Mouse (Mus musculus): ENCODE measurements around the gene Fam206a. TPM values are rescaled to one million over a fixed set of nuclear protein-coding genes. Genes with fewer than 3 reads are reported as not detected.

Gene Fam206a
- polyA plus RNA-seq (2015; fragmentation: Nextera tagmentation; extraction: Ambion mirVana) = 15.5 and 18.0 TPM in 2 replicates

- Histone ChIP-seq H3K9me3 (no peaks in the 10 kb centered on the region), H3K27ac (peak within 1 kb of the TSS; percentile 89), H3K4me1 (peaks cover 31% of the 10 kb centered on the region), H3K4me3 (peak within 1 kb of the TSS; percentile 78), H3K36me3 (replicated peaks) (peaks cover 34% of the 10 kb centered on the region), H3K4me2 (peak within 1 kb of the TSS; percentile 81), H3K9ac (peak within 1 kb of the TSS; percentile 78), H3K27me3 (replicated peaks) (no peaks in the 10 kb centered on the region)
- under 1% methylated on average over 72 of the region's 72 CpGs for WGBS
- ATAC-seq (replicated peaks) = peak; percentile 98
Measured at GRCm38 (mm10) chr4:56801907-56802668, at the start of gene Fam206a, which contains the start of gene Elp1. TSS of gene Fam206a (plus strand) at chr4:56802345. TSS of gene Elp1 (minus strand) at chr4:56802331.

GRCm38 (mm10) chr4:56756021-56756420 lies 46.1 kb upstream of the Fam206a start:
- no peaks in the 10 kb centered on the region for H3K9me3 ChIP-seq
- 94% methylated on average over 5 of the region's 5 CpGs for WGBS
- no peaks in the 10 kb centered on the region for H3K4me1 ChIP-seq
- H3K4me3 ChIP-seq = no peak overlapping the region
- peaks cover 60% of the 10 kb centered on the region for H3K36me3 ChIP-seq (replicated peaks)
- no peak overlapping the region for H3K4me2 ChIP-seq
- no peak overlapping the region for H3K27ac ChIP-seq
- ATAC-seq (replicated peaks) = no peak
- no peak overlapping the region for H3K9ac ChIP-seq
- no peaks in the 10 kb centered on the region for H3K27me3 ChIP-seq (replicated peaks)

GRCm38 (mm10) chr4:56756966-56757600 lies 45.1 kb upstream of the Fam206a start:
- Histone ChIP-seq H3K9ac (no peak overlapping the region), H3K4me2 (no peak overlapping the region), H3K9me3 (no peaks in the 10 kb centered on the region), H3K36me3 (replicated peaks) (peaks cover 54% of the 10 kb centered on the region), H3K4me3 (no peak overlapping the region), H3K27me3 (replicated peaks) (no peaks in the 10 kb centered on the region), H3K4me1 (no peaks in the 10 kb centered on the region), H3K27ac (no peak overlapping the region)
- no peak for ATAC-seq (replicated peaks)
- WGBS = 95% methylated on average over 10 of the region's 10 CpGs

GRCm38 (mm10) chr4:56757693-56758092 lies 44.5 kb upstream of the Fam206a start:
- no peak overlapping the region for H3K4me3 ChIP-seq
- WGBS = 100% methylated on average over 1 of the region's 1 CpGs
- no peaks in the 10 kb centered on the region for H3K4me1 ChIP-seq
- no peak overlapping the region for H3K4me2 ChIP-seq
- ATAC-seq (replicated peaks) = no peak
- no peaks in the 10 kb centered on the region for H3K9me3 ChIP-seq
- no peak overlapping the region for H3K9ac ChIP-seq
- H3K27me3 ChIP-seq (replicated peaks) = no peaks in the 10 kb centered on the region
- H3K36me3 ChIP-seq (replicated peaks) = peaks cover 59% of the 10 kb centered on the region
- no peak overlapping the region for H3K27ac ChIP-seq

GRCm38 (mm10) chr4:56767861-56768284 lies 34.3 kb upstream of the Fam206a start:
- 81% methylated on average over 5 of the region's 5 CpGs for WGBS
- no peaks in the 10 kb centered on the region for H3K27me3 ChIP-seq (replicated peaks)
- H3K27ac ChIP-seq = no peak overlapping the region
- no peaks in the 10 kb centered on the region for H3K4me1 ChIP-seq
- no peak for ATAC-seq (replicated peaks)
- no peak overlapping the region for H3K9ac ChIP-seq
- H3K36me3 ChIP-seq (replicated peaks) = peaks cover 57% of the 10 kb centered on the region
- H3K4me3 ChIP-seq = no peak overlapping the region
- H3K4me2 ChIP-seq = no peak overlapping the region
- no peaks in the 10 kb centered on the region for H3K9me3 ChIP-seq

GRCm38 (mm10) chr4:56768913-56769312 lies 33.2 kb upstream of the Fam206a start:
- no peak overlapping the region for H3K9ac ChIP-seq
- no peak overlapping the region for H3K27ac ChIP-seq
- WGBS = 95% methylated on average over 7 of the region's 7 CpGs
- no peak overlapping the region for H3K4me2 ChIP-seq
- no peaks in the 10 kb centered on the region for H3K9me3 ChIP-seq
- ATAC-seq (replicated peaks) = no peak
- H3K4me1 ChIP-seq = no peaks in the 10 kb centered on the region
- H3K36me3 ChIP-seq (replicated peaks) = peaks cover 67% of the 10 kb centered on the region
- H3K27me3 ChIP-seq (replicated peaks) = no peaks in the 10 kb centered on the region
- no peak overlapping the region for H3K4me3 ChIP-seq

GRCm38 (mm10) chr4:56771065-56771464 lies 31.1 kb upstream of the Fam206a start:
- ATAC-seq (replicated peaks) = no peak
- Histone ChIP-seq H3K36me3 (replicated peaks) (peaks cover 73% of the 10 kb centered on the region), H3K27ac (no peak overlapping the region), H3K27me3 (replicated peaks) (no peaks in the 10 kb centered on the region), H3K9ac (no peak overlapping the region), H3K4me2 (no peak overlapping the region), H3K4me1 (no peaks in the 10 kb centered on the region), H3K4me3 (no peak overlapping the region), H3K9me3 (no peaks in the 10 kb centered on the region)
- WGBS = 74% methylated on average over 1 of the region's 1 CpGs

- no peak overlapping the region for H3K9ac ChIP-seq
- H3K9me3 ChIP-seq = no peaks in the 10 kb centered on the region
- peaks cover 86% of the 10 kb centered on the region for H3K36me3 ChIP-seq (replicated peaks)
- no peak overlapping the region for H3K4me3 ChIP-seq
- no peak overlapping the region for H3K4me2 ChIP-seq
- 39% methylated on average over 1 of the region's 1 CpGs for WGBS
- ATAC-seq (replicated peaks) = no peak
- no peaks in the 10 kb centered on the region for H3K27me3 ChIP-seq (replicated peaks)
- H3K4me1 ChIP-seq = no peaks in the 10 kb centered on the region
- no peak overlapping the region for H3K27ac ChIP-seq
Measured at GRCm38 (mm10) chr4:56791373-56791772, 10.8 kb upstream of the Fam206a start.

- peak overlapping the region; percentile 81 for H3K4me2 ChIP-seq
- H3K4me3 ChIP-seq = peak overlapping the region; percentile 78
- 2% methylated on average over 25 of the region's 25 CpGs for WGBS
- peak overlapping the region; percentile 89 for H3K27ac ChIP-seq
- H3K9me3 ChIP-seq = no peaks in the 10 kb centered on the region
- no peak; the same call in 1 of the 2 replicates for ATAC-seq (replicated peaks)
- H3K36me3 ChIP-seq (replicated peaks) = peaks cover 33% of the 10 kb centered on the region
- H3K27me3 ChIP-seq (replicated peaks) = no peaks in the 10 kb centered on the region
- H3K4me1 ChIP-seq = peaks cover 31% of the 10 kb centered on the region
- peak overlapping the region; percentile 78 for H3K9ac ChIP-seq
Measured at GRCm38 (mm10) chr4:56802669-56803150, 565 bp downstream of the Fam206a start.

- Histone ChIP-seq H3K27ac (no peak overlapping the region), H3K4me1 (peaks cover 4% of the 10 kb centered on the region), H3K4me2 (no peak overlapping the region), H3K27me3 (replicated peaks) (no peaks in the 10 kb centered on the region), H3K4me3 (no peak overlapping the region), H3K9ac (no peak overlapping the region), H3K9me3 (no peaks in the 10 kb centered on the region), H3K36me3 (replicated peaks) (peaks cover 34% of the 10 kb centered on the region)
- ATAC-seq (replicated peaks) = no peak
- WGBS = 80% methylated on average over 4 of the region's 4 CpGs
Measured at GRCm38 (mm10) chr4:56809050-56809449, 6.9 kb downstream of the Fam206a start.

- Histone ChIP-seq H3K9ac (no peak overlapping the region), H3K9me3 (no peaks in the 10 kb centered on the region), H3K27ac (no peak overlapping the region), H3K4me1 (no peaks in the 10 kb centered on the region), H3K36me3 (replicated peaks) (peaks cover 23% of the 10 kb centered on the region; the same call in 1 of the 2 replicates), H3K4me2 (no peak overlapping the region), H3K27me3 (replicated peaks) (no peaks in the 10 kb centered on the region), H3K4me3 (no peak overlapping the region)
- no peak for ATAC-seq (replicated peaks)
- 57% methylated on average over 3 of the region's 3 CpGs for WGBS
Measured at GRCm38 (mm10) chr4:56811642-56812041, 9.5 kb downstream of the Fam206a start.

- Histone ChIP-seq H3K27me3 (replicated peaks) (no peaks in the 10 kb centered on the region), H3K36me3 (replicated peaks) (peaks cover 19% of the 10 kb centered on the region; the same call in 1 of the 2 replicates), H3K4me3 (no peak overlapping the region), H3K4me1 (no peaks in the 10 kb centered on the region), H3K9ac (no peak overlapping the region), H3K9me3 (no peaks in the 10 kb centered on the region), H3K27ac (no peak overlapping the region), H3K4me2 (no peak overlapping the region)
- WGBS = 80% methylated on average over 4 of the region's 4 CpGs
- no peak for ATAC-seq (replicated peaks)
Measured at GRCm38 (mm10) chr4:56812096-56812495, 10.0 kb downstream of the Fam206a start.

Data from midbrain, embryonic 15.5 days (tissue).